Mouse (Mus musculus) limb, embryonic 10.5 days (tissue): Measurements from ENCODE around the gene Atxn7l1. TPM values are rescaled to one million over a fixed set of nuclear protein-coding genes. Genes with fewer than 3 reads are reported as not detected.
A peak's percentile ranks its signal among the peaks of the same experiment; 100 is the strongest.

ENCODE experiments used
- DNase-seq: peaks from one replicate; pipeline ENCODE4 v3.0.0-alpha.2; 2017; ENCODE audit warnings: low spot score
- H3K27ac ChIP-seq: fragments of 300-500 bp; sonication (generic); 2 replicates; pipeline ENCODE4 v1.5.1; 2016; ENCODE audit warnings: mild to moderate bottlenecking
- H3K27me3 ChIP-seq: fragments of 300-500 bp; sonication (generic); 2 replicates; pipeline ENCODE4 v1.6.1; 2016; ENCODE audit warnings: low read depth, mild to moderate bottlenecking; ENCODE audit not compliant: poor library complexity, severe bottlenecking
- H3K36me3 ChIP-seq: fragments of 300-500 bp; sonication (generic); 2 replicates; pipeline ENCODE4 v1.6.1; 2016; ENCODE audit warnings: mild to moderate bottlenecking, moderate library complexity
- H3K4me1 ChIP-seq: fragments of 300-500 bp; sonication (generic); 2 replicates; pipeline ENCODE4 v1.6.1; 2016
- H3K4me3 ChIP-seq: fragments of 300-500 bp; sonication (generic); 2 replicates; pipeline ENCODE4 v1.5.1; 2016; ENCODE audit warnings: mild to moderate bottlenecking, moderate library complexity
- H3K9me3 ChIP-seq: fragments of 300-500 bp; sonication (generic); replicated peaks from 2 replicates; pipeline ENCODE4 v1.6.1; 2016; ENCODE audit warnings: mild to moderate bottlenecking
- WGBS: fragments of 180-500 bp; shearing (Covaris S2); methylation state at CpG from one replicate; pipeline ENCODE4 v1.1.7; 2016; 5-methylcytosine and 5-hydroxymethylcytosine counted together
- polyA plus RNA-seq: library from polyadenylated mRNA; unstranded; fragments of >200 nt; fragmentation: Nextera tagmentation; extraction: Ambion mirVana; gene quantifications from 2 replicates; pipeline ENCODE4 v1.2.1, GENCODE M21; 2016

Gene Atxn7l1
- polyA plus RNA-seq, 1 experiment from 2014 or later: 11.0 TPM

DNA sequence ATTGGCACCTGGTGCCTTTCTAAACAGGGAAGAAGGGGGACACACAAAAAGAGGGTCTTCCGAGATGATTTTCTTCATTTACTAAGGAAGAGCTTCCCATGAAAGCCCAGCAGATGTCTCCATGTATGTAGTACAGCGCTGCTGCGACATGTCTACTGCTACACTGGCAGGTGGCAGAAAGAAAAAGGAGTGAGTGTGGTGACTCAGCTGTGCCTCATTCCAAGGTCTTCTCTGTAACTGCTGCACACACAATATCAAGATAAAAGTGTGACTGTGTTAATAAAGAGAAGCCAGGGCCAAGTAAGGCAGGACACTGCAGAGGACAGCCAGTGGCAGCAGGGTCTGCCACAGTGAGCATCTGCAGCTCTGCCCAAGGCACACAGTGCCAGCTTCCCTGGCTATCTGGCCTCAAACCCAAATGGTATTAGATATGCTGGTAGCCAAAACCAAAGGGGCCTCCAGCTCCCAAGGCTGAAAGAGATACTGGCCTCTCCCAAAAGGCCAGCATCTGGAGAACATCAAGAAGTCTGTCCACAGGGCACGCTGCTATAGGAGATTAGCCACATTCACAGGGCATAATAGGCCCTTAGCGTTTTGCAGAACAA lies 212.5 kb downstream of the Atxn7l1 start:
- Histone ChIP-seq H3K36me3 (peaks cover 3% of the 10 kb centered on the region; the same call in 1 of the 2 replicates), H3K4me3 (no peak overlapping the region), H3K27me3 (no peaks in the 10 kb centered on the region), H3K27ac (no peak overlapping the region), H3K4me1 (peaks cover 3% of the 10 kb centered on the region; the same call in 1 of the 2 replicates), H3K9me3 (no peaks in the 10 kb centered on the region)
- no peak for DNase-seq
- 92% methylated on average over 5 of the region's 5 CpGs for WGBS

DNA sequence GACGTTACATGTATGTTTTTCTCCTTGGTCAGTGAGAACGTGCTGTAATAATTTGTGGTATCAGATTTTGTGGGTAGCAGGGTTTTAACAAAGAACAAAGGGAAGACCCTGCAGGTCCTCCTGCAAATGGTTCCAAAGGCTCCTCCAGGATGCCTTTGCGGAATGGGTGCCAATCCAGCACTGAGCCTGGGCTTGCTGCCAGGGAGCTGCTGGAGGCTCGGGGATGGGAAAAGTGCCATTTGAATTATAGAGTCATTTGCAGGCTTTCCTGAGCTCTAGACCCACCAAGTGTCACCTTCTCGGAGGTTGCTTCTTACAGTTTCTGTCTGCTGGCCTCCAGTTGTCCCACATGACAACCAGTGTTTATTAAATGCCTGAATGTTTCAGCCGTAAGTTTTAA lies 213.2 kb downstream of the Atxn7l1 start:
- H3K4me1 ChIP-seq: peaks cover 3% of the 10 kb centered on the region; the same call in 1 of the 2 replicates
- no peak overlapping the region for H3K4me3 ChIP-seq
- no peaks in the 10 kb centered on the region for H3K9me3 ChIP-seq
- no peak overlapping the region for H3K27ac ChIP-seq
- WGBS: 88% methylated on average over 6 of the region's 6 CpGs
- peaks cover 3% of the 10 kb centered on the region; the same call in 1 of the 2 replicates for H3K36me3 ChIP-seq
- no peak for DNase-seq
- H3K27me3 ChIP-seq: no peaks in the 10 kb centered on the region

- DNase-seq: no peak
- 86% methylated on average over 8 of the region's 8 CpGs for WGBS
- Histone ChIP-seq H3K9me3 (no peaks in the 10 kb centered on the region), H3K4me1 (peaks cover 3% of the 10 kb centered on the region; the same call in 1 of the 2 replicates), H3K27me3 (no peaks in the 10 kb centered on the region), H3K27ac (no peak overlapping the region), H3K4me3 (no peak overlapping the region), H3K36me3 (peaks cover 13% of the 10 kb centered on the region; the same call in 1 of the 2 replicates)
Measured at GRCm38 (mm10) chr12:33364511-33364910, 217.0 kb downstream of the Atxn7l1 start.

- Histone ChIP-seq H3K27ac (no peak overlapping the region), H3K9me3 (no peaks in the 10 kb centered on the region), H3K4me1 (peaks cover 3% of the 10 kb centered on the region; the same call in 1 of the 2 replicates), H3K36me3 (peaks cover 13% of the 10 kb centered on the region; the same call in 1 of the 2 replicates), H3K27me3 (no peaks in the 10 kb centered on the region), H3K4me3 (no peak overlapping the region)
- 88% methylated on average over 8 of the region's 8 CpGs for WGBS
- DNase-seq: no peak
Measured at GRCm38 (mm10) chr12:33365133-33365532, 217.6 kb downstream of the Atxn7l1 start.

DNA sequence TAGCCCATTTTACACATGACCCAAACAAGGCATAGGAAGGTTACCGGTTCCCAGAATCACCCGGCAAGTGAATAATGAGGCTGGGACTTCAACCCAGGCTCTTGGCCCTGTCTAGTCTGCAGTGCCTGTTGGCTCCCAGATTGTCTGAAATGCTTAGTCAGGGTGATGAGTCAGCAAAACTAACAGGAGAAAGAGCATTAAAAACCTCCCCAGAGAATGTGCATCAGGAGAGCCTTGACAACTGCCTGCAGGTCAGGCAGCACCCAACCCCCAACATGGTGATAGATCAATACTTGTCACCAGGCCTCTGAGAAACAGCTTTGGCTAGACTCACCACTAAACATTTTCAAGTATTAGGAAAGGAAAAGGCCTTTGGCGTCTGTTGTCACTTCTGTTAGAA lies 222.1 kb downstream of the Atxn7l1 start:
- 83% methylated on average over 3 of the region's 3 CpGs for WGBS

DNA sequence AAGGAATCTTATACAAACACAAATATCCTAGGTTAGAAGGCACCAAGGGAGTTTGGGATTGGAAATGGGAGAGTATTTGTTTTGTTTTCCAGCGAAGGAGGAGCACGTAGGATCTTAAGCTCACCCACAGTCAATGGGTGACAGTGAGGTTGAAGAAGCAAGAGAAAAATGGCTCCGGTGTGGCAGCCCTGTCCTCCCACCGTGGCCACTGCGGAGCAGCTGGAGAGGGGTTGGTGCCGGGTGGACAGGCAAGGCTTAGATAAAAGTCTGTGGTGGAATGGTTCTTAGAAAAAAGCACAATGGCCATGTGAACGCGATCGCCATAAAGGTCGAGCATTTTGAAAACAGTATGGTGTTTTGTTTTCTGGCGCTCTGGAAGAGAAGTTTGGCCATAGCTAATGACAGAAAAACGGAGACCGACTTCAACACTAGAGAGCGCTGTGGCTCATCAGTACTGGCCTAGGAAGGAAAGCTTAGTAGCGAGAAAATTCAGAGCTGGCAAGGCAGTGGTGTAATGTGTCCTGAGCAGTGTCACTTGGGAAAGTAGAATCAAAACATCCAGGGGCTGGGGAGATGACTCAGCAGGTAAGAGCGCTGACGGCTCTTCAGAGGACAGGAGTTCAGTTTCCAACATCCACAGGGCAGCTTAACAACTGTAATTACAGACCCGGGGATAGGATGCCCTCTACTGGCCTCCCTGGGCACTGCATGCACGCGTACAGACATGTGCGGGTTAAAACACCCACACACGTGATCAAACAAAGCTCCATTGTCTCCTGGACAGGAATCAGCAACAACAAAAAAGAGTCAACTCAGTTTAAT lies 232.3 kb downstream of the Atxn7l1 start:
- no peaks in the 10 kb centered on the region for H3K9me3 ChIP-seq
- H3K4me1 ChIP-seq: 0 out of 2 replicates have a peak, but pooled peaks cover 4% of the 10 kb centered on the region
- no peaks in the 10 kb centered on the region for H3K36me3 ChIP-seq
- H3K27ac ChIP-seq: peak overlapping the region; percentile 14
- WGBS: 20% methylated on average over 22 of the region's 22 CpGs
- DNase-seq: peak; percentile 91
- H3K27me3 ChIP-seq: no peaks in the 10 kb centered on the region
- H3K4me3 ChIP-seq: peak overlapping the region; percentile 44

More for the DNA sequence above, 222.1 kb downstream of the Atxn7l1 start:
- peaks cover 1% of the 10 kb centered on the region; the same call in 1 of the 2 replicates for H3K4me1 ChIP-seq
- no peak overlapping the region for H3K4me3 ChIP-seq
- no peaks in the 10 kb centered on the region for H3K27me3 ChIP-seq
- DNase-seq: no peak
- H3K9me3 ChIP-seq: no peaks in the 10 kb centered on the region
- H3K36me3 ChIP-seq: peaks cover 13% of the 10 kb centered on the region; the same call in 1 of the 2 replicates
- no peak overlapping the region for H3K27ac ChIP-seq

- H3K9me3 ChIP-seq: no peaks in the 10 kb centered on the region
- H3K4me3 ChIP-seq: no peak overlapping the region
- H3K27ac ChIP-seq: no peak overlapping the region
- peaks cover 5% of the 10 kb centered on the region; the same call in 1 of the 2 replicates for H3K4me1 ChIP-seq
- WGBS: 10% methylated on average over 5 of the region's 5 CpGs
- H3K36me3 ChIP-seq: no peaks in the 10 kb centered on the region
- H3K27me3 ChIP-seq: no peaks in the 10 kb centered on the region
- DNase-seq: peak; percentile 79
Measured at GRCm38 (mm10) chr12:33388842-33389241, 241.3 kb downstream of the Atxn7l1 start.

DNA sequence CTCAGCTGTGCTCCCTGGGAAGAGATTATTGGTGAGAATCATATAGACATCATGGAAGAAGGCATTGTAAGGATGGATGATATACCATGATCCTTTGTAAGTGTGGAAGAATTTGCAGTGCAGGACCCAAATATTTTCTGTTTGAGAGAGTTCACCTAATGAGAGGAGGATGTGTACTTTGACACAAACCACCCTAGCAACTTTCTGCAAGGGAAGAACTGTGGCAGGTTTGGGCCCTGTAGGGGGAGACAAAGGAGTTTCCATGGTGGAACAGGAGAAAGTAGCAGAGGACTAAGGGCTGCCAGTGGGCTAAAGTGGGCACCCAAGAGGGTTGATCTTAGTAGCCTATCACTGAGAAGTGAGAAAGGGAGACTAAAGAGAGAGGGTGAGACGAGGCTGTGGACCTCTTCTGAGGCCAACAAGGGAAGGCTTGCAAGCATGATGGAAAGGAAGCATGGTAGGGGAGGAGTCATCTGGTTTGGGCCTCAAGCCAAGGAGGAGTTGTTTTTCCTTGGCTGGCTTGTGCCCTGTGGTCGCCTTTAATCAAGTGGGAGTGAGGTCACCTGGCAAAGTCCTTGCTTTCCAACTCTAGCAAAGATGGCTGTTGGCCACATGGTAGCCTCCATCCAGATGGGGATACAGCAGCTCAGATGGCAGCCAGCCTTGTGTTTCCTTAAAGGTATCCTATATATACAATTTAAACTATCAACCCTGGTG lies 243.5 kb downstream of the Atxn7l1 start:
- no peak for DNase-seq
- no peak overlapping the region for H3K4me3 ChIP-seq
- no peaks in the 10 kb centered on the region for H3K36me3 ChIP-seq
- H3K27me3 ChIP-seq: no peaks in the 10 kb centered on the region
- 77% methylated on average over 2 of the region's 2 CpGs for WGBS
- H3K4me1 ChIP-seq: peaks cover 16% of the 10 kb centered on the region
- H3K9me3 ChIP-seq: no peaks in the 10 kb centered on the region
- no peak overlapping the region for H3K27ac ChIP-seq

- H3K27ac ChIP-seq: peak within 1 kb of the TSS; percentile 68; the same call in 1 of the 2 replicates
- WGBS: 13% methylated on average over 24 of the region's 24 CpGs
Measured at GRCm38 (mm10) chr12:33394804-33395623, 247.5 kb downstream of the Atxn7l1 start, which contains the start of gene Efcab10. TSS of gene Efcab10 (plus strand) at chr12:33394854.

GRCm38 (mm10) chr12:33403265-33403693 lies 255.8 kb downstream of the Atxn7l1 start:
- H3K36me3 ChIP-seq: no peaks in the 10 kb centered on the region
- WGBS: 72% methylated on average over 7 of the region's 7 CpGs

More at GRCm38 (mm10) chr12:33394804-33395623, 247.5 kb downstream of the Atxn7l1 start, which contains the start of gene Efcab10:
- H3K27me3 ChIP-seq: no peaks in the 10 kb centered on the region
- H3K4me3 ChIP-seq: peak within 1 kb of the TSS; percentile 52
- DNase-seq: peak; percentile 68
- H3K36me3 ChIP-seq: no peaks in the 10 kb centered on the region
- no peaks in the 10 kb centered on the region for H3K9me3 ChIP-seq
- H3K4me1 ChIP-seq: peaks cover 11% of the 10 kb centered on the region

DNA sequence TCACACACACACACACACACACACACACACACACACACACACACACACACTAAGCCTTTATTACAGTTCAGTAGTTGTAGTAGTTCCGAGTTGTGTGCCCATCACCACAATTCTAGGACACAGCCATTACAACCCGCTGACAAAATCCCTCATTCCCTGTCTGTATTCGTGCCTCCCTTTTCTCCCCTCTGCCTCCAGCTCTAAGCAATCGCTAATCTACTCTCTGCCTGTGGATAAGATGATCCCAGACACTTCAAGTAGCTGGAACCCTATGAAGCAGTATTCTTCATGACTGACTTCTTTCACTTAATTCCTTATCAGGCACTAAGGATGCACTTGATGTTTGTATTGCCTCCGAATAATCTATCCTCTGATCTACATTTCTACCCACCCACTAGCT lies 257.5 kb downstream of the Atxn7l1 start:
- WGBS: 80% methylated on average over 5 of the region's 5 CpGs
- Histone ChIP-seq H3K9me3 (no peaks in the 10 kb centered on the region), H3K4me1 (no peaks in the 10 kb centered on the region), H3K27ac (no peak overlapping the region), H3K36me3 (no peaks in the 10 kb centered on the region), H3K27me3 (no peaks in the 10 kb centered on the region), H3K4me3 (no peak overlapping the region)
- DNase-seq: no peak

More at GRCm38 (mm10) chr12:33403265-33403693, 255.8 kb downstream of the Atxn7l1 start:
- Histone ChIP-seq H3K4me3 (no peak overlapping the region), H3K4me1 (no peaks in the 10 kb centered on the region), H3K27me3 (no peaks in the 10 kb centered on the region), H3K27ac (no peak overlapping the region), H3K9me3 (no peaks in the 10 kb centered on the region)
- DNase-seq: no peak
